Comparison of ENCODE assay signal across 25 mouse cellular contexts in the genomic region with DNA sequence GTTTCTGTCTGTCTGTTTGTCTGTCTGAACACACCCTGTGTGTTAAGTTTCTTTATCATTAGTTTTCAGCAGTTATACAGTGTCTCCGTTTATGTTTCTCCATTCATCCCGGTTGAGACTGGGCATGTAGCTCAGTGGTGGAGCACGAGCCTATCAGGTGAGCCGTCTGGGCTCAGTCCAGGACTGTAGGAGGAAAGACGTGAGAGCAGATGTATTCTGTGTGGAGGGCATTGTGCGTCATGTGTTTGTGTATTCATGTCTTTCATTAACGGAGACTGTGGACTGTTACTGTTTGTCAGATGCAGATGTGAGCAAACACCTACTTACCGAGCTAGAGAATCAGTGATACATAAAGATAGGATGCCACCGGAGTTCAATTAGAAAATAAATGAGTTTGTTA.
"Had no signal": no experiment of that assay in that cellular context is flagged by ENCODE, and none has a peak within 500 bp of the region (broad histone marks: within the 10 kb centered on the region; RNA-seq: fewer than 3 reads in every experiment).

No protein-coding gene starts in this region.

- H3K4me2 ChIP-seq: limb, embryonic 12.5 days; limb, embryonic 15.5 days; neural tube, embryonic 12.5 days; neural tube, embryonic 15.5 days; stomach, embryonic 15.5 days had no signal

- ATAC-seq: hindbrain, postnatal 0 days; inflammation-experienced regulatory T-cells, adult 6 months; intestine, embryonic 16.5 days had no signal

- H3K4me1 ChIP-seq: limb, embryonic 12.5 days; limb, embryonic 15.5 days; midbrain, embryonic 10.5 days; neural tube, embryonic 12.5 days; neural tube, embryonic 15.5 days; stomach, embryonic 15.5 days had no signal

- H3K36me3 ChIP-seq: limb, embryonic 12.5 days; limb, embryonic 15.5 days; neural tube, embryonic 12.5 days; neural tube, embryonic 15.5 days; stomach, embryonic 15.5 days had no signal

- H3K27ac ChIP-seq: hindbrain, postnatal 0 days; left cerebral cortex, adult 2 months; limb, embryonic 12.5 days; limb, embryonic 15.5 days; midbrain, embryonic 10.5 days; neural tube, embryonic 12.5 days; neural tube, embryonic 15.5 days; stomach, embryonic 15.5 days had no signal

- H3K4me3 ChIP-seq: left cerebral cortex, adult 2 months; limb, embryonic 12.5 days; limb, embryonic 15.5 days; megakaryocyte, embryonic 14.5 days; midbrain, embryonic 10.5 days; neural tube, embryonic 12.5 days; neural tube, embryonic 15.5 days; stomach, embryonic 15.5 days had no signal

- H3K9ac ChIP-seq: limb, embryonic 12.5 days; limb, embryonic 15.5 days; neural tube, embryonic 12.5 days; neural tube, embryonic 15.5 days; stomach, embryonic 15.5 days had no signal

- DNase-seq: kidney, adult 2 months; kidney, postnatal 10 days; kidney, postnatal 36 days; layer of hippocampus, postnatal 36 days; left cerebral cortex, postnatal 4 days; lung, adult 2 months; lung, postnatal 10 days; lung, postnatal 36 days; midbrain, embryonic 14.5 days; right cerebral cortex, adult 18-20 months; right cerebral cortex, postnatal 14 days; right cerebral cortex, postnatal 4 days; thymus, adult 18-20 months; thymus, postnatal 36 days had no signal

- H3K9me3 ChIP-seq: limb, embryonic 12.5 days; limb, embryonic 15.5 days; megakaryocyte, embryonic 14.5 days; midbrain, embryonic 10.5 days; neural tube, embryonic 12.5 days; neural tube, embryonic 15.5 days; stomach, embryonic 15.5 days had no signal

- H3K27me3 ChIP-seq: limb, embryonic 12.5 days; limb, embryonic 15.5 days; megakaryocyte, embryonic 14.5 days; neural tube, embryonic 12.5 days; neural tube, embryonic 15.5 days; stomach, embryonic 15.5 days had no signal
